Mouse (Mus musculus) cerebellum, adult (tissue): Measurements from ENCODE around the gene Zc3h7a.
"Not testable (repeated sequence)": the region's sequence is repeated elsewhere in the genome, so short reads cannot be mapped to it uniquely, and the experiment has no call there.

Source experiments
- ATAC-seq: cut with Nextera tagmentation; 2 replicates; pipeline ENCODE4 v1.9.2; 2017; ENCODE audit warnings: mild to moderate bottlenecking, moderate library complexity, mixed read lengths; ENCODE audit not compliant: insufficient number of reproducible peaks, low FRiP score, low TSS enrichment

The Zc3h7a gene

DNA sequence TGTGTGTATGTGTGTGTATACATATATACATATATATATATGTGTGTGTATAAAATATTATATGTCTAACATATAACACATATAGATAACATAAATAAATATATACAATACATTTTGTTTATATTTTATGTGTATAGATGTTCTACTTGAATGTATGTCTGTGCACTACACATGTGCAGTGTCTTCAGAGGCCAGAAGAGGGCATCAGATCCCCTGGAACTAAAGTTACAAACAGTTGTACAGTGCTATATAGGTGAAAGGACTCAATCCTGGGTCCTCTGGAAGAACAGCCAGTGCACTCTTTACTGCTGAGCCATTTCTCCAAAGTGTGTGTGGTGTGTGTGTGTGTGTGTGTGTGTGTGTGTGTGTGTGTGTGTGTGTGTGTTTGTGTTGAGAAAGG is 21.7 kb downstream of the Zc3h7a start:
- no peak for ATAC-seq

DNA sequence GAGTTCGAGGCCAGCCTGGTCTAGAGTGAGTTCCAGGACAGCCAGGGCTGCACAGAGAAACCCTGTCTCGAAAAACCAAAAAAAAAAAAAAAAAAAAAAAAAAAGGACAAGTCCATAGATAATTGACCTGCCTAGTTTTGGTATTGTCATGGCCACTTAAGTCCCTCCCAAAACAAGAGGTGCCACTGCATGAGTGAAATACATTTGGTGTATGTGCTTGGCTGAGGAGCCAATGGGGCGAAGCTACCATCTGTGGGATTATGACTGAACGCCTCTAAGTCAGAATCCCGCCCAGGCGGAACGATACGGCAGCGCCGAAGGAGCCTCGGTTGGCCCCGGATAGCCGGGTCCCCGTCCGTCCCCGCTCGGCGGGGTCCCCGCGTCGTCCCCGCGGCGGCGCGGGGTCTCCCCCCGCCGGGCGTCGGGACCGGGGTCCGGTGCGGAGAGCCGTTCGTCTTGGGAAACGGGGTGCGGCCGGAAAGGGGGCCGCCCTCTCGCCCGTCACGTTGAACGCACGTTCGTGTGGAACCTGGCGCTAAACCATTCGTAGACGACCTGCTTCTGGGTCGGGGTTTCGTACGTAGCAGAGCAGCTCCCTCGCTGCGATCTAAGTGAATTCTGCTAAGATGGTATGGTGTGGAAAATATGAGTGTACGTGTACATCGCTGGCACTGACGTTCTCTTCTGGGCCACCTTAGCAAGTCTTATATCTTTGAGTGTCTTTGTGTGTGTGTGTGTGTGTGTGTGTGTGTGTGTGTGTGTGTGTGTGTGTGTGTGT is 32.3 kb downstream of the Zc3h7a start:
- not testable (repeated sequence) for ATAC-seq

DNA sequence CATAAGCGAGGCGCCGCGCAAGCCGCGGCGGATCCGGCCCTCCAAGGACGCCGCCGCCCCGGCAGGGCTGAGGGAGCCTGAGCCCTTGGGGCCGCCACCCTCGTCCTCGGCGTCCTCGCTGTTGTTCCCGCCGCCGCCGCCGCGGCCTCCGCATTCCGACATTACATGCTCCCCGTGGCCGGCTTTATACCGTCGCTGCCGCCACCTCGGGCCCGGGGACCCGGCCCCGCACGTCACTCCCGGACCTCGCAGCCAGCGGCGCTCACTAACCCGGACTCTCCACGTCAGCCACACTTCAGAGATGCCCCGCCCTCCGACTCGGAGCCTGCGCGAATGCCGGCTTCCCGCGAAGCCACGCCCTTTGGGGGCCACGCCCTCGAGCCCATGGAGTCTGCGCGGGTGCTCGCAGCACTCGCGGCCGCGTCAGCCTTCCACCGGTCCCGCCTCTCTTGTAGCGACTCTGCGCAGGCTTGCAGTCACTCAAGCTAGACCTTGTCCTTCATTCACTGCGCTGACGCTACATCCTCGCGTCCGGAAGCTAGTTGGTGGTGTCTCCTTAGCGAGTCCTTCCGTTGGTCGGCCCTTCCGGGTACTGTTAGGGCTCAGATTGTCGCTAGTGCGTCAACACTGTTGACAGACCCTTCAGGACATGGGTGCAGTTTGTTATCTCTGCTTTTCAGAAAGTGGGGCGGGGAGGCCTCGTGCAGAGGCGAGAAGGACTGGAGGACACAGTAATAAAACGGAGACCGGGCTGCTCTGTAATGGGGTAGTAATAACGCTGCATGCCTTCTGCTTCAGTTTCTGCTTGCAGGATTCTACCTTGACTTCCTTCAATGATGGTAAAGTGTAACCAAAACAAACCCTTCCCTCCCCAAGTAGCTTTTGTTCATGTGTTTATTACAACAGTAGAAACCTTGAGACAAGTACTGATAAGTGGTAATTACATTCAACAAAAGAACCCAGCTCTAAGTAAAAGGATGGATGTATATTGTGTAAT is 41.5 kb downstream of the Zc3h7a start, which contains the start of gene Txndc11:
TSS of gene Txndc11 (minus strand) at position 303 of the 997 bp plus-strand sequence.
- peak; percentile 96 for ATAC-seq

DNA sequence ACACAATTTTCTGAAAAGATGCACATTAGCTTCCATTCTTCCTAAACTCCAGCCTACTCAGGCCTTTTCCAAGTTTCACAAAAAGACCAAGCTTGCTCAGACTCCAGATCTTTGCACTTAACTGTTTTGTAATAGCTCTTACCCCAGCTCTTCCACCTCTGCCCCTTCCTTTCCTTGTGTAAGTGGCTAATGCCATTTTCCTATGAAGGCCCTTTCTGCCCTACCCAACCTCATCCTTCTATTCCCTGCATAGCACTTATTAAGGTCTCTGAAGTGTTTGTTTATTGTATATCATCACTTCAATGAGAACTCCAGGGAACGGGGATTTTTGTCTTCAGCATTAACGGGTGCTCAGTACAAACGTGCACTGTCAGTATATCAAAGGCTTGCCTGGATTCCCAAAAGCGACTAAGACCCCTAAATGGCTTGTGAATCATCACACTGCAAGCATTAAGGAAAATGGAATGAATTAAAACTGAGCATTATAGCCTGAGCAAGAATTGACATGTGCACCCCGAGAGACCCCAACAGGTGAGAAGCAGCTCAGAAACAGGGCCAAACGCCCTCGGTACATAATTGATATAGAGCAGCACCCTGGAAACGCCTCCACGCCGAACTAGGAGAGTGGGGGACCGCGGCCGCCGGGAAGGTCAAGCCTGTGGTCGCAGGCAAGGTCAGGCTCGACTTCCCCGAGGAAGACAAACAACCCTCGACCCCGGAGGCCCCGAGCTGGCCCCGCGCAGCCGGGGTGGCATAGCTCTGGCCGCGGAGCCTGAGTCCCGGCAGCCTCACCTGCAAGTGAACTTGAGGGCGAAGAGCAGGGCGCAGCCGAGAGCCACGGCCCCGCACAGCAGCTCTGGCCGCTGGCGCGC is 42.5 kb downstream of the Zc3h7a start:
- ATAC-seq, result peak; percentile 33; the same call in 1 of the 2 replicates

DNA sequence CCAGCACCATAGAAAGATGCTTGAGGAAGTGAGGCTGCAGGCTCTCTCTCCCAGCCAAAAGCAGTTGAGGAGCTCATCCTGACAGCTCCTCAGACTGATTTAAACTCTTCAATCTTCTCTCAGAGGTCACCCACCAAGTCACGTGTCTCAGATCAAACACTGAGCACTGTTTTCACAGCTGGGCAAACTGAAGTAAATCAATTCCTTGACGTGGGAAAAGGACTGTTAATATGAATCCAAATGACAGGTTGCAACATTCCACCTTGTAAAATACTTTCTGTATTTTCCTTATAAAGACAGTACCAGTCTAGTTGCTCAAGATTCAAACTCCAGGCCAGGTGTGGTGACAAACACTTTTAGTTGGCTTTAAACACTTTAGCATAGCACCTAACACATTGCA is 43.4 kb downstream of the Zc3h7a start:
- no peak for ATAC-seq

DNA sequence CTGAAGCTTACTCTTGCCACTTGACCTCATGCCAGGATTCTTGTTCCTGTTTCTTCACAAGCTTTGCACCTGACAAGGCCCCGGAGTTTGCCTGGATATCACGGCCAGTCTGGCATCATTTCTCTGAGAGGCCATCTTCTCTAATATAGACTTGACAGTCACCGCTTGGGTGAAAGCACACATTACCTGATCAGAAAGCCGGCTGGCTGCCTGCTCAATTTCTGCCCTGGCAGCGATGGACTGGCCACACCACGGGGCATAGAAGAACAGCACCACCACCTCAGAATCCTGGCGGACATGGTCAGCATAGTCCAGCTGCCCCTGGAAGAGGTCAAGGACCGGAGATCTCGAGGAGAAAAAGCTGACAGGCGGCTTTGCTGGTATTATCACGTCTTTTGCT is 47.9 kb downstream of the Zc3h7a start:
- ATAC-seq, result peak; percentile 81

DNA sequence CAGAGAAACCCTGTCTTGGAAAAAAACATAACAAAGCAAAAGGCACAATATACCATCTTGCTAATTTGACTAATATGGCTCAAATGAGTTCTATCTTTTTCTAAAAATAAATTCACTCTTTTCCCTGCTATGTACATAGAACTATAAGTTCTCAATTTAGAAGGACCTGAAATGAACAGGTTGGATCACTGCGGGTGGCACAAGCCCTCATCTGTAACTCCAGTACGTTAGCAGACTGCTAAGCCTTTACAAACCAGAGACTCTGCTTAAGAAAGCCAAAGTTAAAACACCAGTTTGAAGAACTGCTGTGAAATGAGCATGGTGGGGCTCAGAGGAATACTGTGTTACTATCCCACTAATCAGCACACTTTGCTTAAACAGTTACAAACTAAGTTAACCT is 50.8 kb downstream of the Zc3h7a start:
- ATAC-seq, result no peak

DNA sequence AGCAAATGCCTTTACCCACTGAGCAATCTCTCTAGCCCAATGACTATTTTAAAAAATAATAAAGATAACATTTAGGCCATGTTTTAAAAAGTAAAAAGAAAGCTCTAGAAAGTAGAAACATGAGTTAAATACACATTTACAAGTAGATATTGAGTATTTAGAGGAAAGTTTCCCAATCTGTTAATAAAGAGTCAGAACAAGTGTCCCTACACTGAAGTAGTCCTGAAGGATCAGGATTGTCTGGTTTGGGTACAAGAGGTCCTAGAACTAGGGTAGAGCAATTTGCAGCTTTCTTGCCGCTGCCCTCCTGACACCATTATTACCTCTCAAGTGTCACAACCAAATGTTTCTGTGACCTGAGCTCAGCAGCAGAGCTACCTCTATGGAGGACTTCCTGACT is 52.1 kb downstream of the Zc3h7a start:
- no peak for ATAC-seq

DNA sequence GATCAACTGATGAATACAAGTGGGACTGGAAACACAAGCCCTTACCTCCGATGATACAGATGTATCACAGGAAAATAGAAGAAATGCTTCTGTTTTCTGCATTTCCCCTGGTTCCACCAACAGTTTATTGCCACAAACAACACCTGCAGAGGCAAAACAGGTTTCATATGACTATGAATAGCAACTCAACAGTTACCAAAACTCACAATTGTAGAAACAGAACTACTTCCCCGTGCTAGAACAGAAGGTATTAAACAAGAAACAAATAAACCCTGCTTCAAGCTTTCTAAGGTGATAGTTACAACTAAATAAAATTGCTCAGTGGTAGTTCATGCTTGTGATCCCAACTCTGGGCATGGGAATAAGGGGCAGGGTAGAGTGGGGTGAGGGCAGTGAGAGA is 53.6 kb downstream of the Zc3h7a start:
- no peak for ATAC-seq

DNA sequence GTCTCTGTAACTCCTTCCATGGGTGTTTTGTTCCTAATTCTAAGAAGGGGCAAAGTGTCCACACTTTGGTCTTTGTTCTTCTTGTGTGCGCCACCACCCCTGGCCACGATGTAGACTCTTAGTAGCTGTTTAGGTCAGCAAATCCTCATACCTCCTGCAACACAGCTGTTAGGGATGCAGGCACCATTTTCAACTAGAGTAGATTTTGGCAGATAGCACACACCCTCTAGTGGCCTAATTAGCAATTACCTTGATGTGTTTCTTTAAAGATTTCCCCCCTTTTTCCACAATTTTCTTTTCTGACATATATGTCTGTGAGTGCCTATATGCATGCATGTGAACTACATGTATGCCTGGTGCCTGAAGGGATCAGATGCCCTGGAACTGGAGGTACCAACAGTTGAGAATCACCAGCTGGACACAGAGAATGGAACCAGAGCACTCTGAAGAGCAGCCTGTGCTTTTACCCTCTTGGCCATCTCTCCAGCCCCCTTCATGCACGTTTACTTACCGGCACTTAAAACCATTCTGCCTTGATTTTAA is 66.9 kb downstream of the Zc3h7a start:
- peak; percentile 36; the same call in 1 of the 2 replicates for ATAC-seq

DNA sequence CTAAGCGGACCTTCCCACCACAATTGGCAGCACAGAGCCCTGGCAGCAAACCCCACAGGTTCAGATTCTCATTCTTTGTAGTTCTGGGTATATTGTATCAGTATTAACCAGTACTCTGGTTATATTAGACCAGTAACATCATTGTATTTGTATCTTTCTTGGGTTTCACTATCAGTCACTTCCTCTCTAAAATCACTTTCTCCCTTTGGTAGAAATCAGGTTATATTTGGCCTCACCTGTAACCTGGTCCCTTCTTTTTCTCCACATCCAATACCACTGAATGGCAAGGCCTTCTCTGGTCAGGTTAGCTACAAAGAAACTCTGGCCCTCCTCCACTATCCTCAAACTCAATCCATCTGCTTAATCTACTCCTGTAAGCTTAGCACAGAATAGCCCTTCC is 71.3 kb downstream of the Zc3h7a start:
- ATAC-seq, result no peak

DNA sequence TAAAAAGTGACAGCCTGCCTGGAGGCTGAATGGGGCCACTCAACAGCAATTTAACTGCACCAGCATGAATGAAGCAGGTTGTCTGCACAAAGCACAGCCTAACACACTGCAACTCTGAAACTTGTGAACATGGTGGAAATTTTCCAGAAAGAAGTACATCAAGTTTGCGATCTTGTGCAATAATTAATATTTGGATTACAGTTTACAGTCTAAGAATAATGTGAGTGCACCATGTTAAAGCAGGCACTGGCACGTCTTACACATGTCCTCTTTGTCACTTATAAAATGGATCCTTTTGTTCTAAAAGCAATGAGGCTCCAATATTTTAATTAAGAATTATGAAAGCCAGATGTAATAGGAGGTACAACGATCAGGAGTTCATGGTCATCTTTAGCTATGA is 78.9 kb downstream of the Zc3h7a start:
- ATAC-seq, result no peak

DNA sequence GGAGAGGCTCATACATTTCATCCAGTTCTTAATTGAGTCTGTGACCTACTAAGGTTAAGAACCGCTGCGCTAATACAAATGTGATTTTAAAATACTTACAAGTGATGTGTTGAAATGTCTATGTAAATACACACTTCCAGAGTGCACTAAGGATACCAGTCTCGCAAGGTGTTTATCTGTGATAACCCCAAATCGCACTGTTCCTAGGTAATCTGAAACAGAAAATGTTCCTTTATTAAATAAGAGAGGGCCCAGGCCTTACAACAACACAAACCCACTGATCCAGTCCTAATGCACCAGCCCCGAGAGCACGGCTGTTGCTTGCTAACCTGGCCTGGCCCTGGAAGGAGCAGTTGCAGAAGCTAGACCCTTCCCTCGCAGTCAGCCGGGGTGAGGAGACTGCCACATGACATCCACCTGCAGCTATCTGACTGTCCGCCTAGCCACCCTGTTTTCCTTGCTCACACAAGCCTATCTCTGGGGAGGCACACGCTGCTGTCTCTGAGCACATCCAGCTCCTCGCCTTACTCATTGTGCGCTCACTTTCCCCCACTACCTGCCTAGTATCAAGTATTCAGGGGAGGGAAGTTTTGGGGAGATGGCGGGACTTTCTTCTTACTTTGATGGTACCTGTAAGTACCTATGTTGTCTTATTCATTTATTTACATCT is 82.3 kb downstream of the Zc3h7a start:
- ATAC-seq, result no peak

DNA sequence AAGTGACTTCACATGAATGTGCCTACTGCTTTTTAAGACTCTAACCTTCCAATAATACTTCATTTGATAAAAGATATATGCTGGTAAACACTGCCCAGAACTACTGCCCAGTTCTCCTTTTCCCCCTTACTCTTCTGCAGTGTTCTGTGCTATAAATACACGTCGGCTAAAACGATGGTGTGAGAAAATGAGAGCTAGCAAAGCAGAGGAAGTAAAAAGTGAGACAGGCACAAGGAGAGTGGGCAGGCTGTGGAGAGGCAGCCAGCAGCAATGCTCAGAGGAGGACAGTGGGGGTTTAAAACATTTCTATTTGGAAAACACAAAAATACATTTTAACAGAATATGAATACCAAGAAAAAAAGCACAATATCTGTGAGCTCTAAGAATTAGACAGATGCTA is 83.7 kb downstream of the Zc3h7a start:
- ATAC-seq, result no peak

DNA sequence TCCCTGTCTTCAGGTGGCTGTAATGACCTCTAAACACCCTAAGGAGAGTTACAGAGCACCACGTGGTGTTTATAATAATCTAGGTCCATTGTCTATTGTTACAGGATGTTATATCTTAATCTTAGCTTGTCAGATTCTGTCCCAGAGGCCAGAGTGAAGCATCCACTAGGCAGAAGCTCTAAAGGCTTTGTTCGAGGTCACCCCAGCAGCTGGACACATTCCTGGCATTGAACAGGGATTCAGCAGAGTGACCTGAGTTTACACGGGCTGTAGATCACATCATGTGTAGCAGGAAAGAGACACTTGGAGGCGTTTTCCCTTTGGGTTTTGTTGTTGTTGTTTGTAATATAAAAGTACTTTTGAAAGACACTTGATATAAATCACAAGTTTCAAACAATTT is 84.1 kb downstream of the Zc3h7a start:
- no peak for ATAC-seq

DNA sequence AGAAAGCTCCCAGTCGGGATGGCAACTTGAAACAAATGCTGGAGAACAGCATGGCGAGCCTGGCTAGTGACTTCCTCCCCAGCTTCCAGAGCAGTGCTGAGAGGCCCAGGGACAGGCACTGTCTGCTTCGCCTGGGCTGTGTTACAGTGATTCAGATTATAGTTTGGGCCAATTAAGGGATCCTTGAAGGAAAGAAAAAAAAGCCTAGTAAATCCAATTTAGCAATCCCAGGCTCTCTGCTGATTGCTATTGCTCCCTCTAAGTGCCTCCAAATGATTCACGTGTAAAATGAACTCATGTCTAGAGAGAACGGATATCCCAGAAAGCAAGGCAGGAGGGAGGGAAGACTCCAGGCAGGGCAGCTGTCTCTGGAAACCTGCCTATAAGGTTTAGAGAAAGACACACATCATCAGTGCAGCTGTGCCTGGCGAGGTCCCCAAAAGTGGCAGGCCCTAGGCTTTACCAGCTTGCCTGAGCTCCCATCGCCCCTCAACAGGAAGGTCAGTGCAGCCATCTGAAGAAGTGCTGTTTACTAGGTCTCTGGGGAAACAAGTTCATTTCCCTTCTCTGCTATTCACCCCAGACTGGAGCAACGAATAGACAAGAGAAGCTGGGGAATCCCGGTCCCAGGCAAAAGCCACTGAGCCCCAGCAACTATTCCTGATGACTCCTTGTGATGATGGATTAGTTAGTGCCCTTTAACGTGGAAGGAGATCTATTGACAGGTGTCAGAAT is 85.2 kb downstream of the Zc3h7a start:
- ATAC-seq, result no peak

DNA sequence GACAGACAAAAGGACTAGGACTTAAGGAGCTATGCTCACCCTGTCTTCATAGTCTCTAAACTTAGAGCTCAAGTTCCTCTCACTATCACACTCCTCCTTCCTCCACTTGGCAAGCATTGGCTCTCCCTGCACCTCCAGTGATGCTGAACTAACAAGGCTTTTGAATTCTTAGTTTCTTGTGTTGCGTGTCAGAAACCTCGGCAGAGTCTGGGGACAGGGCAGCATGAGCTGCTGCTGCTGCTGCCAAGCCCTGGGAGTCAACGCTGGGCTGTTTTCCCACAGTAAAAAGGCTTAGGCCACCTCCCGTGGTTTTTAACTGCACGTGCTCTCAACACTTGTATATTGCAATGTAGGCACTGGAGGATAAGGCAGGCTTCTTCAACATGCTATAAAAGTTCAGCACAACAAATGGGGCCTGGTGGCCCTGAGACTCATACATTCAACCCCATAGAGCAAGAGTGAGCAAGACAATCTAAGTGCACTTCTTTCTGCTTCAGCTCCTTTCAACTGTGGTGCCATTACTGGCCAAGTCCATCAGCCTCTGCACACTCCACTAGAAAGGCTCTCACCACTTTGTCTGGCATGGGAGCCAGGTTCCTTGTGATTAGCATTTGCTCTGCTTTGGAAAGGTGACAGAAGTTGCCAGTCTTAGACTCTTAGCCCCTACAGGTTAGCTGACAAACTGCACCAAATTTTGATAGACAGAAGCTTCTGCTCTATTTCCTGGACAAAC is 89.2 kb downstream of the Zc3h7a start:
- ATAC-seq, result peak; percentile 47; the same call in 1 of the 2 replicates
